Mouse (Mus musculus) granulocyte monocyte progenitor cell, adult 5-6 weeks (primary cell): ENCODE data around the gene Ddx10. TPM values are rescaled to one million over a fixed set of nuclear protein-coding genes. Genes with fewer than 3 reads are reported as not detected.

ENCODE experiments used
- ATAC-seq: replicated peaks from 2 replicates; pipeline ENCODE4 v1.8.0; 2016; ENCODE audit warnings: mild to moderate bottlenecking, moderate TSS enrichment, inconsistent platforms; ENCODE audit not compliant: poor library complexity, severe bottlenecking
- total RNA-seq, 2 experiments: library from RNA; stranded (forward) in 1 of 2; stranded (reverse) in 1 of 2; fragments of 200-712, 200-1000 nt in 1 of 2; fragments of >200 nt in 1 of 2; fragmentation: Nextera tagmentation in 1 of 2; gene quantifications; 2 replicates each; pipeline ENCODE4 v1.2.3; 2014 to 2017

Gene Ddx10
- total RNA-seq (2014; fragmentation: Nextera tagmentation) = 37.1 and 37.7 TPM in 2 replicates
- total RNA-seq (2017) = 70.1 and 77.2 TPM in 2 replicates

- peak; percentile 97 for ATAC-seq
Measured at GRCm38 (mm10) chr9:53247953-53248397, at the start of gene Ddx10. TSS of gene Ddx10 (minus strand) at chr9:53248053.

GRCm38 (mm10) chr9:53292833-53293232, 45.0 kb upstream of the Ddx10 start:
- no peak for ATAC-seq

DNA sequence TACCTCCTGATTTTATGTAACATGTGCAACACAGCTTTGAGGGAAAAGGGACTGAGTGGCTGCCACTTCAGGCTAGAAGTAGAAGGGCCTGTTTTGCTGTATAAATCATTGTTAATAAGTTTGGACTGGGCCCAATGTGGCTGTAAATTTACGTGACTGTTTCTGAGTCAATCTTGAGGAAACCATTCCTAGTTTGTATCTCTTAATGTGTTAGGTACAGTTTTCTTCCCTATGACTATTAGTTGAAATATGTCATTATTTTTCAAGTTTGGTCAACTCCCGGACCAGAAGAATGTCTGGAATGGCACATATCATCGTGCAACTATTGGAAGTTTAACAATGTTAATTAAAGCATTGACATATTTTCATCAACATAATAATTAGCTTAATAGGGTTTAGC, 42.2 kb upstream of the Ddx10 start:
- no peak for ATAC-seq

DNA sequence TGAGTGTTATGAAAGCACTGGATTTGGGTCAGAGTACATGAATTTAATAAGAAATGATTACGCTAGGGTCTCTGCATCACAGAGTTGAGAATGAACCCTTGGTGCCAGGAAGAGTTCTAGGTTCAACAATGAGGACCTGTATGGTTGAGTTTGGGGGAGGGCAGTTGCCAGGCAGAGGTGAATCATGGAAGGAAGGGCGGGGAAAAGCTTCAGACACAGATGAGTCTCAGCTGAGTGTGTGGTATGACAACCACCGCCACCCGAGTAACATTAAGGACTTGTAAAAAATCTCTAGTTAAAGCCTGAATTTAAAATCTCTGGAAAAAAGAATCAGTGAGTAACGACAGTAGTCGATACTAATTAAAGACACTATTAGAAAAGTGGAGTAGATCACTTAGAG, 38.9 kb upstream of the Ddx10 start:
- ATAC-seq = no peak

DNA sequence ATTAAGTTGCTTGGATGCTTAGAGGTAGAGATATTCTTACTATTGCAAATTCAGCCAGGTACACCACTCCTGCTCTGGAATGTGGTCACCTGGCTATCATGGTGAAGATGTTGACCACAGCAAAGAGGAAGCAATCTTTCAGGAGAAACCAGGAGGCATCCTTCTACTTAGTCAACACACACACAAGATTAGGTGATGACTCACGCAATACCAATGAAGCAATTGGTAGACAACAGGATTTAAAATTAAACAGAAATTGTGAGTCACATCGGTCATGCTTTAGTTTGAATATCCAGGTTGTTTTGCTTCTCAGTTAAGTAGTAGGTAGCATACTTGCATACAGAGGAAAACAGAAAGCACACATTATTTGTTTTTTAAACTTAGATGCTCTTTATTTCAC, 31.1 kb upstream of the Ddx10 start:
- ATAC-seq = no peak

DNA sequence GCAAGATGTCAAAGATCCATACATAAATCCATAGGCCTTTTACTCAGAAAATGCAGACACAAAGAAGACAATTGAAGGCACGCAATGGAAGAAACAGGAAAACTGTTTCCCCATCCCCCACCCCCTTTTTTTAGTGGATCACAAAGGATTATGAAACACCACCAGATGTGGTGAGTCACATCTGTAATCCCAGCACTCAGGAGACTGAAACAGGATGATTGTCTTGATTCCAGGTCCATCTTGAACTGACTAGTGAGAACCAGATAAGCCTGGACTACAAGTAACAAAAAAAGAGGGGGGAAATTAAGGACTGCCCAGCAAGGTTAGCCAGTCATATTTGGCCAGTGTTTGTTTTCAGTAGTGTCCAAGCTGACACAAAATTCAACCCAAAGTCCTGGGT, 28.5 kb upstream of the Ddx10 start:
- no peak for ATAC-seq

DNA sequence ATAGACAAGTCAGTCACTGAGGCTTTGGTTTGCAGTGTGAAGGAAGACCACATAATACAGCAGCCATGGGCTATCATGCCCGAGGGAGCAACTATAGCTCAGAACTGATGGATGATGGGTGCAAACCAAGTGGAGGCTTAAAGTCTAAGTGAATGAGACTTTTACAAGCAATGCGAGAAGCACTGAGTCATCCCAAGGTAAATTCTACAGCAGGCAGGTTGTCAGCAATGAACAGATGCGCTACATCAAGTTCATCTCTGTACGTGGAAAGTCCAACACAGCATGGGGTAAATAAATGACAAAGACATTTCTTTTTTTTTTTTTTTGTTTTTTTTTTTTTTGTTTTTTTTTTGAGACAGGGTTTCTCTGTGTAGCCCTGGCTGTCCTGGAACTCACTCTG, 24.9 kb upstream of the Ddx10 start:
- ATAC-seq = no peak

GRCm38 (mm10) chr9:53272207-53272606, 24.4 kb upstream of the Ddx10 start:
- ATAC-seq = no peak

GRCm38 (mm10) chr9:53271281-53272022, 23.6 kb upstream of the Ddx10 start:
- no peak for ATAC-seq

DNA sequence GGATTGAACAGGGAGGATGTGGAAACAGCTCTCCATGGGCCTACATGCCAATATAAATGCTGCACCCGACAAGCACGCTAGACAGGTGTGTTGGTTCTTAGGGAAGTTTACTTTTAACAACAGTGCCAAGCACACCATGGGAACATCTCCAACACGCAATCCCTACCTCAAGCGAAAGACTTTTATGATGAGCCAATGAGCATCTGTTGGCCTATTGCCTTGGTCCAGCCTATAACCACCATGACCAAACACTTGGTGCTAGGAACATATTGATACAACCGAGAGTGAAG, 21.6 kb upstream of the Ddx10 start:
- ATAC-seq = no peak

- no peak for ATAC-seq
Measured at GRCm38 (mm10) chr9:53268731-53269465, 21.0 kb upstream of the Ddx10 start.

GRCm38 (mm10) chr9:53268036-53268435, 20.2 kb upstream of the Ddx10 start:
- no peak for ATAC-seq

- no peak for ATAC-seq
Measured at GRCm38 (mm10) chr9:53265589-53265988, 17.7 kb upstream of the Ddx10 start.

DNA sequence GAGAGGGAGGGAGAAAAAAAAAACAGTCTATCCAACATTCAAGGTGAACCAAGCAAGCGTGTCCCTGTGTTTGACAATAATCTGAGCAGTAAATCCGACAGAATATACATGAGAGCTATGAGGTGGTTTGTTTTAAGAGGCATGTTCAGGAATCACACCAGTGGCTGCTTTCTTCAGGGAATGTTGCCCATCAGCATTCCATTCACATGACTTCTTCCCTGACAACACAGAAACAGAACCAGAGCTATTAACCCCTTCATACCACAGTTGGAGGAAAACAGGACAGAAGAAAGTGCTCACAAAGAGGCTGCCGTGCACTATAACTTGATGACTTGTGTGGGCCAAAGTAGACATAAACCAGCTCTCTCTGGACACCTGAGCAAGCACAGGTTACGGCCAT, 16.5 kb upstream of the Ddx10 start:
- ATAC-seq = no peak

DNA sequence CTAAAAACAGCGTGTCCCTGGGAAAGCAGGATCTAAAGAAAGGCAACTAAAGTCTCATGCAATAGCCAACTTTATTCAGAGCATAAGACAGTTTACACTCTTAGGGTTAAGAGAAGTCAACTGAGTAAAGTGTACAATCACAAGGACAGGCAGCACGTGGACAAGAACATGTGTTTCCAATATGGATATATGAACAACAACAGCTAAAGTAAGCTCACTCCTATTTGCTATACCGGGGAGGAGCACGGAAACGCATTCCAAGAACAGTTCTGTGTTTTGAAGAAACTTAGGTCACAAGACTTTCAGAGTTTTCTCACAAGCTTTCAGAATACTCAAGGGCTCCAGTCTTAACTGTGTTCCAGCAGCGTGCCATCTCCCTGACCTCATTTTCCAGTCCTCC, 10.3 kb upstream of the Ddx10 start:
- ATAC-seq = no peak

GRCm38 (mm10) chr9:53257772-53258171, 9.9 kb upstream of the Ddx10 start:
- no peak for ATAC-seq

GRCm38 (mm10) chr9:53256690-53257305, 8.9 kb upstream of the Ddx10 start:
- ATAC-seq = no peak

DNA sequence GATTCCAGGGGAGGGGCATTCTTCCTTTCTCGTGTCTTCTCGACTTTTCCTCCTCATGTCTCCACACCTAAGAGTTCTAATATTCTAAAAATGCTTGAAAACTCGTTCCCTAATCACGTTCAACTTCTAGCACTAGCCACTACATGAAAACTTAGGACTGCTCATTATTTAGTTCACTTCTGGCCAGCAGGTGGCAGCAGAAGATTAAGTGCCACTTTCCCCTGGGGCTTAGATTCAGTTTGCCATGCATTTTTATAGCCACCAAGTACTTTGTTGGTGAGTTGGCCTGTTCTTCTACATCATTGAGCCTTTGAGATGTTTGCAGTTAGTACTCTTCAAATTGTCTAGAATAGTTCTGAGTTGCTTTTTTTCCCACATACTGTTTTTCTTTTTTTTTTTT, 6.5 kb upstream of the Ddx10 start:
- peak; percentile 87 for ATAC-seq

GRCm38 (mm10) chr9:53247516-53247915, 337 bp downstream of the Ddx10 start:
- ATAC-seq = peak; percentile 57

DNA sequence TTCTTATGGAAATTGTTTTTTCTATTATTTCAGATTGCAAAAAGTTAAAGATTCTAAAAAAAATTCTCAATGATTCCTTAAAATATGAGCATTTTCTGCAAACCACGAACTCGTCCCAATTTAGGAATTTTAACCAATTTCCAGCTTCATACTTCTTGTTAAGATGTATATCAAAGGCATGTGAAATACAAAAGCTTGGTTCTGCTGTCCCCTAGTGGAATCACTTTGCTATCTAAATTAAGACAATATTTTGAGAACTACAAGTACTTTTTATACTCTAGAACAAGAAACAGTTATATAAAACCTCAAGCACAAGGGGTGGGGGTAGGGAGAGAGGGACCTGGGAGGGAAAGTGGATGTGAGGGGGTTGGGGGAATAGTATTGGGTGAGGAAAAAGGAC, 29.7 kb downstream of the Ddx10 start:
- ATAC-seq = no peak

GRCm38 (mm10) chr9:53208283-53208682, 39.6 kb downstream of the Ddx10 start:
- ATAC-seq = no peak

GRCm38 (mm10) chr9:53174590-53174989, 73.3 kb downstream of the Ddx10 start:
- ATAC-seq = no peak
